Mouse (Mus musculus): ENCODE measurements at regions not wholly inside any gene's neighbourhood (a gene's known extent, or its start where the extent isn't known, plus 50 kb on each side); places are given as distances from the start of the nearest gene placed in this dataset.

DNA sequence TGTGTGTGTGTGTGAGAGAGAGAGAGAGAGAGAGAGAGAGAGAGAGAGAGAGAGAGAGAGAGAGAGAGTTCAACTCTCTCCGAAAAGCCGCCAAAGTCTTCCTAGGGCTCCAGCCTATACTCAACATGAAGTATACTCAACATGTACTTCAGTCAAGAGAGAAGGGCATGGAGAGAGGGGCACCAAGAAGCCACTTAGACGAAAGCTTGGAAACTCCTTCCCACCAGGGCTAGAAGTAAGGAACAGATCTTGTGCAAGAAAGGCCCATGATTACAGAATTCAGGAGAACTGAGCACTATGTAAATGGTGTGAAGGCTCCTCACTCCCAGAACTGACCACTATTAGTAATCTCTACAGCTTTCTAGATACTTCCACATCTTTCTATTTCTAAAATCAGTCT lies 467.4 kb upstream of the Hs6st1 start:
- TF ChIP-seq CTCF (IDR thresholded peaks at IDR 0.05; ENCODE audit: extremely low read depth, insufficient read length, insufficient replicate concordance, low read depth, low read length) (no peak), POLR2A (IDR thresholded peaks at IDR 0.05; ENCODE audit: low read depth, low read length) (no peak)
